Mouse (Mus musculus): ENCODE measurements around the gene Ccdc170.
"Not testable (repeated sequence)": the region's sequence is repeated elsewhere in the genome, so short reads cannot be mapped to it uniquely, and the experiment has no call there.

Gene Ccdc170

DNA sequence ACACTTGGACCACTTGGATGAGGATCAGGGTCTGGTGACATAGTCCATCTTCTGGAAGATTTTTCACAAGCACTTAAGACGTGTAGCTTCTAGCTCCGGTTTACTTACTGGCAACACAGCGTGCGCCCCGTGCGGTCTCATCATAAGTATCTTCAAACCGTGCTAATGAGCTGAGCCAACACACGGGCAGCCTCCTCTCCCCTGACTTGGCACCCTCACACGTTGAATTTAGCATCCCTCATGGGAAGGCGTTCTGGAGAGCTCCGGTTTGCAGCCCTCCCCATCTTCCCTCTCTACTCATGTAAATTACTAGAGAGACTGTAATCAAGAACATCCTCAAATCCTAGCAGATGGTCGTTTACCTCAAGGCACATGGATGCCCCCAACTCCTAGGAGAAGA lies 116.6 kb downstream of the Ccdc170 start:
- peak; percentile 17 for DNase-seq (ENCODE audit: low read depth, low spot score)

DNA sequence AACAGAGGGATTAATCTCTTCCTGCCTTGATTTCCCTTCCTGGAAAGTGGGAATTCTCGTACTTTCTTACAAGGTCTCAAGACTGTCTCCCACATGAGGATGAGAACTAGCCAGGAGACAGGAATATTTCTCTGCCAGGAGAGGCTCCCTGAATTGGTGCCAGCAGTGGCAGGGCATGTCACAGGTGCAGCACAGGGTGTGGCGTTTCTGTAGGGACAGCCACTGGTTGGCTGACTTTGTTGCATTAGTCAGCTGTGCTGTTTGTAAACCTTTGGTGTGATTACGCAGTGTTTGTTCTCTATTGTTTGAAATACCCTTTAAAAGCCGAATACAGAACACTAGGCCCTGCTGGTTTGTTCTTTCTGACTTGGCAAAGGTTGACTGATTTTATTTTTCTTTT lies 117.3 kb downstream of the Ccdc170 start:
- no peak for DNase-seq (ENCODE audit: low read depth, low spot score)

DNA sequence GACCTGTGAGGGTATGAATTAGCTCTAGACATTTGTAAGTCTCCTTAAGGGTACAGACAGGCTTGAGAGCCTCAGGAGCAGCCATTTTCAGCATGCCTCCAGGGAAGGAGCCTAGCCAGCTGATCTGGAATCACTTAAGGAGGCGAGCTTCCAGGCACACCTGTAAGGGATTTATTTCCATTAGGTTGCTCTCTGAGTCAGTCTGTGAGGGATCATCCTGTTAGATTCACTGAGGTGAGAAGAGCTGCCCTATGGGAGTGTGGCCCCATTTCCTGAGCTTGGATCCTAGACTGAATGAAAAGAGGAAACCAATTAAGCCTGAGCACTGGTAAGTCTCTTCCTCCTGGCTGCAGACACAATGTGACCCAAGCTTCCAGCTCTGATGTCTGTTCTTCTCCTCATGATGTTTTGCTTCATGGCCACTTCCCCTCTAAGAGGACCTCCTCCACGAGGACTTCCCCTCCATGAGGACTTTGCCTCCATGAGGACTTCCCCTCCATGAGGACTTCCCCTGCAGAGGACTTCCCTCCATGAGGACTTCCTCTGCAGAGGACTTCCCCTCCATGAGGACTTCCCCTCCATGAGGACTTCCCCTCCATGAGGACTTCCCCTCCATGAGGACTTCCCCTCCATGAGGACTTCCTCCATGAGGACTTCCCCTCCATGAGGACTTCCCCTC lies 118.6 kb downstream of the Ccdc170 start:
- DNase-seq (ENCODE audit: low read depth, low spot score), result no peak

DNA sequence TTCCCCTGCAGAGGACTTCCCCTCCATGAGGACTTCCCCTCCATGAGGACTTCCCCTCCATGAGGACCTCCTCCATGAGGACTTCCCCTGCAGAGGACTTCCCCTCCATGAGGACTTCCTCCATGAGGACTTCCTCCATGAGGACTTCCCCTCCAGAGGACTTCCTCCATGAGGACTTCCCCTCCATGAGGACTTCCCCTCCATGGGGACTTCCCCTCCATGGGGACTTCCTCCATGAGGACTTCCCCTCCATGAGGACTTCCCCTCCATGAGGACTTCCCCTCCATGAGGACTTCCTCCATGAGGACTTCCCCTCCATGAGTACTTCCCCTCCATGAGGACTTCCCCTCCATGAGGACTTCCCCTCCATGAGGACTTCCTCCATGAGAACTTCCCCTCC lies 119.3 kb downstream of the Ccdc170 start:
- not testable (repeated sequence) for DNase-seq (ENCODE audit: low read depth, low spot score)

DNA sequence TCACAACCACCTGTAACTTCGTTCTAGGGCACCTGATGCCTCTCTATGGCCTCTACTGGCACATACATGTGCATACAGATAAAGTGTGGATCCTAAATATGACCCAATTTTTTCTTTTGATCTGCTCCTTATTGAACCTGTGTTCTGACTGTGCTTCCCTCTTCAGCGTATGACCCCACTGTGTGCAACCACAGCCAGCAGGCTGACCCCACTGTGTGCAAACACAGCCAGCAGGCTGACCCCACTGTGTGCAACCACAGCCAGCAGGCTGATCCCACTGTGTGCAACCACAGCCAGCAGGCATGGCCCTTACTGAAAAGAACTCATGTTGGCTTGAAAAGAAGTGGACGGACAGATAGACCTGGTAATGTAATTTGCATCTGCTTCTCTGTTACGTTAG lies 120.2 kb downstream of the Ccdc170 start:
- DNase-seq (ENCODE audit: low read depth, low spot score), result no peak

DNA sequence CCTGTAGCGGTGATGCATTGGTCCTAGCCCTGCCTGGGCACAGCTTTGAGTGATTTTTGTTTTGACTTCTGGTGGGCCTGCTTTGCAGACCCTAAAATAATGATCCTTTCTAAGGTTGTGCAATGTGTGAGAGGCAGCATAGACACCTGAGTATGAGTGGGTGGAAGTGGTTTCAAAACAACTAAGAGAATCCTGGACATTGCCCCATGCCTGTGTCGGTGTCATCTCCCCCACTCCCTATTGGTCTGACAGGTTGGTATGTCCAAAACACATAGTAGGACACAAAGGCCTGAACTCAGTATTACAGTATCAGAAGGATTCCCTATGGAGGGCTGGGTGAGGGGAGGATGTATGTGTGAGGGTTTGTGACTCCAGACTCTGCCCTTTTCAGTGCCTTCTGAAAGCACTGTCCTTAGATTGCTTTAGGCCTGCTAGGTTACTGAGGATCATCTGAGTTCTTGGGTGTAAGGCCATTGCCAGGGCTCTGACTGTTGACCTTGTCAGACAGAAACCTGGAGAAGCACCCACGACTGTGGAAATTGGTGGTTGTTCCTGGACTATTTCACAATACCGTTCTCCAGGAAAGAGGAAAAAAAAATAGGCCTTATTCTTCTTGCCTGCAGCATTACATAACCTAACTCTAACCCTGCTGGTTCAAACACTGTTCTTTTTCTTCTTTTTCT lies 122.4 kb downstream of the Ccdc170 start:
- no peak for DNase-seq (ENCODE audit: low read depth, low spot score)

DNA sequence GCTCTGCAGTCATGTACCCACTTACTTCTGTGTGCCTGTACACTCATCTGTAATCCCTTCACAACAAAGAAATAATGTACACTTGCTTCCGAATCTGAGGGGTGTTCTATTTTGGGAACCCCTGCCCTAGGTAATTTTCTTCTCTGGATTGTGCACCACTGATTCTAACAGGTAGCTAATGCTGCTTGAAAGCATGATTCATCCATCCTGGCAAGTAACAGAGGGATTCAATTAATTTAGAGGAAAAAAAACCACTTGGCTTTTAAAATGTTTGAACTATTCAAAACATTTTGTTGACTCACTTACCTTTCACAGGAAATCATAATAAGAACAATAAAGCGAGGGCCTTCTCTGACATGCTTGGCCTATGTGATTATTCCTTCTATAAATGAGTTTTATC lies 127.9 kb downstream of the Ccdc170 start:
- DNase-seq (ENCODE audit: low read depth, low spot score), result no peak

DNA sequence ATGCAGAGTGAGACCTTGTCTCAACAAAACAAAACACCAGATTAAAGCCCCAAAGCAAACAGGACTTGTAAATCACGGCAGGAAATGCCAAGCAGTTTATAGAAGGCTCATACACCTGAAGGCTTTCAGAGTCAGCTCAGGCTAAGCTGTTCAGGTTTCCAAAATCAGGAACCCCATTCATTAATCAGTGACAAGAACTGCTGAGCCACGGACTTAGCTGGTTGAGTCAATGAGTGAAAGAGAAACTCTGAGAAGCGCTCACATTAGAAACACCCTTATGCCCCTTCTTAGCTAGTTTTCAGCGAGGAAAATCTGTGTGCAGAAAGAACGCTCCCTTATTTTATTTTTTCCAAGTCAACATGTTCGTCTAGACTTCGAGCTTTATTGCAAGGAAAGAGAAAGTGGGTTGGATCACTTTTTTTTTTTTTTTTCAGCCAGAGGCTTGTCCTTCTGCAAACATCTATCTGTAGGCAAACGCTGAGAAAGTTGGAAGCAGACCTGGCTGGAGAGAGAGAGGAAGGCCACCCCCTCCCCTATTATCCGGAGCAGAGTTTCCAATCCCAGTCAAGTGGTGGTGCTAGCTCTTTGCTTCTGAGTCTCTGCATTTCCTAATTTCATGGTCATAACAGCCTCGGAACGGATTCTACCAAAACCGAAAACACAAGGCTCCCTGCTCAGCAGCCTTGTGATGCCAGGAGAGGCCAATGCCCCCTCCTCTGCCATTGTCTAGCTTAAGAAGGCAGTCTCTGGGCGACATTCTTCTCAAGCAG lies 129.3 kb downstream of the Ccdc170 start, which contains the start of gene Esr1:
Esr1 (plus strand) TSS at position 208 of the 770 bp plus-strand sequence.
- DNase-seq (ENCODE audit: low read depth, low spot score), result no peak

Measured in telencephalon, adult 2 months (tissue).